Mouse (Mus musculus) spleen, adult 2 months (tissue): Measurements from ENCODE around the gene 1700007K13Rik.

Experiments used
- CTCF ChIP-seq: fragments of 200-500 bp; IDR thresholded peaks from 2 replicates; pipeline ENCODE4 v1.5.1; 2011; ENCODE audit warnings: mild to moderate bottlenecking, inconsistent platforms; ENCODE audit not compliant: insufficient read depth, insufficient read length, insufficient replicate concordance; ENCODE audit errors: extremely low read depth
- POLR2A ChIP-seq: fragments of 200-500 bp; IDR thresholded peaks from 2 replicates; pipeline ENCODE4 v1.6.1; 2011; ENCODE audit warnings: low read depth, low read length, inconsistent platforms

GRCm38 (mm10) chr2:28419898-28420297 is 46.2 kb downstream of the 1700007K13Rik start:
- TF ChIP-seq CTCF (peak; percentile 58; the same call in 1 of the 2 replicates), POLR2A (no peak)
